Mouse (Mus musculus): ENCODE data around the gene Lmf2.

- TF ChIP-seq POLR2A (IDR thresholded peaks at IDR 0.05; ENCODE audit: low read depth, low read length) (no peak), CTCF (IDR thresholded peaks at IDR 0.05; ENCODE audit: extremely low read depth, insufficient read length, insufficient replicate concordance, low read depth, low read length) (no peak)
Observed at GRCm38 (mm10) chr15:89399716-89400115, 44.3 kb upstream of the Lmf2 start.

Measured in small intestine, adult 2 months (tissue).